Mouse (Mus musculus) myocyte (in vitro differentiated cells): ENCODE results near the gene Lpp. TPM values are rescaled to one million over a fixed set of nuclear protein-coding genes. Genes with fewer than 3 reads are reported as not detected.

Source experiments
- H3K27me3 ChIP-seq: one replicate; pipeline ENCODE4 v1.6.1; 2011; ENCODE audit not compliant: control insufficient read depth, insufficient read depth, insufficient read length
- H3K36me3 ChIP-seq: one replicate; pipeline ENCODE4 v1.6.1; 2011; ENCODE audit not compliant: control insufficient read depth, insufficient read depth
- H3K4me2 ChIP-seq: one replicate; pipeline ENCODE4 v1.6.1; 2011; ENCODE audit warnings: low read depth, control low read depth
- H3K4me3 ChIP-seq: one replicate; pipeline ENCODE4 v1.5.1; 2011; ENCODE audit warnings: mild to moderate bottlenecking, control low read depth, moderate library complexity
- H3K79me2 ChIP-seq: one replicate; pipeline ENCODE4 v1.6.1; 2011; ENCODE audit not compliant: control insufficient read depth, insufficient read depth
- H3ac ChIP-seq: one replicate; pipeline ENCODE4 v1.6.1; 2011; ENCODE audit not compliant: control insufficient read depth, insufficient read length
- CEBPB ChIP-seq: IDR thresholded peaks from 2 replicates; pipeline ENCODE4 v1.6.1; 2011; ENCODE audit warnings: mild to moderate bottlenecking, moderate library complexity; ENCODE audit not compliant: poor library complexity, insufficient read depth, severe bottlenecking
- E2F4 ChIP-seq: IDR thresholded peaks from one replicate; pipeline ENCODE4 v1.6.1; 2011; ENCODE audit warnings: mild to moderate bottlenecking, control low read depth, moderate library complexity; ENCODE audit not compliant: insufficient read depth
- MAX ChIP-seq: IDR thresholded peaks from one replicate; pipeline ENCODE4 v1.6.1; 2011; ENCODE audit warnings: low read depth, mild to moderate bottlenecking, control low read depth
- MYOD1 ChIP-seq, 3 experiments: IDR thresholded peaks; one replicate each; pipeline ENCODE4 v1.6.1; 2011; ENCODE audit warnings: control low read depth in 2 of 3, low read depth in 2 of 3, mild to moderate bottlenecking in 2 of 3, moderate library complexity in 1 of 3; ENCODE audit not compliant: insufficient read length in 2 of 3, control insufficient read depth in 1 of 3
- MYOG ChIP-seq, 3 experiments: IDR thresholded peaks; one replicate each; pipeline ENCODE4 v1.6.1; 2011; ENCODE audit warnings: control low read depth in 2 of 3, low read depth in 2 of 3, mild to moderate bottlenecking in 2 of 3; ENCODE audit not compliant: insufficient read length in 2 of 3, control insufficient read depth in 1 of 3, insufficient read depth in 1 of 3
- POLR2A ChIP-seq: IDR thresholded peaks from one replicate; pipeline ENCODE4 v1.6.1; 2011; ENCODE audit warnings: low read depth, mild to moderate bottlenecking, control low read depth, moderate library complexity; ENCODE audit not compliant: insufficient read length
- POLR2AphosphoS2 ChIP-seq: IDR thresholded peaks from one replicate; pipeline ENCODE4 v1.6.1; 2011; ENCODE audit warnings: low read depth, control low read depth; ENCODE audit not compliant: insufficient read length
- REST ChIP-seq: IDR thresholded peaks from one replicate; pipeline ENCODE4 v1.6.1; 2011; ENCODE audit warnings: mild to moderate bottlenecking, control low read depth, moderate library complexity; ENCODE audit not compliant: insufficient read depth, insufficient read length
- SRF ChIP-seq: IDR thresholded peaks from one replicate; pipeline ENCODE4 v1.6.1; 2011; ENCODE audit warnings: low read depth; ENCODE audit not compliant: control insufficient read depth, insufficient read length
- TCF12 ChIP-seq: IDR thresholded peaks from one replicate; pipeline ENCODE4 v1.6.1; 2011; ENCODE audit warnings: mild to moderate bottlenecking, control low read depth; ENCODE audit not compliant: poor library complexity, insufficient read depth, severe bottlenecking
- TCF3 ChIP-seq: IDR thresholded peaks from one replicate; pipeline ENCODE4 v1.6.1; 2011; ENCODE audit warnings: low read depth, control low read depth; ENCODE audit not compliant: insufficient read length
- USF1 ChIP-seq: IDR thresholded peaks from one replicate; pipeline ENCODE4 v1.6.1; 2011; ENCODE audit warnings: low read depth, mild to moderate bottlenecking, control low read depth, moderate library complexity
- polyA plus RNA-seq: library from polyadenylated mRNA; unstranded; fragments of >200 nt; fragmentation: generic; extraction: Trizol; gene quantifications from one replicate; pipeline ENCODE4 v1.2.1, GENCODE M21; 2012; ENCODE audit warnings: missing spikeins

Lpp gene
- polyA plus RNA-seq, 1 experiment = 4.8 TPM

DNA sequence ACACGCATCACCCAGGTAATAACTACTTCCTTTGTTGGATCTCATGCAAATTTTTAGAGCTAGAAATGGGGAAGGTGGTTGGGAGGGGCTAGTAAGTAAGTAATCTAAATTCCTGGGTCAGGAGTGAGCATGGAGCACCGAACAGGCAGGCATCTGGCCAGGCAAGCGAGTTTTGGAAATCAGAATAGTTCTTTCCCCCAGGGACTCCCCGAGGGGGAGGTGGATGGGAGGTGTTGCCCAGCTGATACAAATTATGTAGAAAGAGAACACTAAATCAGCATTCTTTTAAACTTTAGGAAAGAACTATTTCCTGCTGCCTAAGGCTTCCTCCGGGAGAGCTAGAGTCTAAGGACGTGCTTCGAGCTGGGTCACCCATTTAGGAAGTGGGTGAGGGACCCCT, 25.8 kb upstream of the Lpp start:
- Histone ChIP-seq H3K4me2 (no peak overlapping the region), H3K79me2 (no peaks in the 10 kb centered on the region), H3ac (no peak overlapping the region), H3K4me3 (no peak overlapping the region), H3K27me3 (no peaks in the 10 kb centered on the region), H3K36me3 (no peaks in the 10 kb centered on the region)
- TF ChIP-seq E2F4 = no peak
- no peak for TF ChIP-seq TCF3
- no peak for TF ChIP-seq USF1
- TF ChIP-seq POLR2AphosphoS2 = no peak
- no peak for TF ChIP-seq SRF
- no peak for TF ChIP-seq REST
- no peak for TF ChIP-seq POLR2A
- TF ChIP-seq MAX = no peak
- no peak for TF ChIP-seq TCF12
- no peak for TF ChIP-seq MYOD1 (IDR thresholded peaks at IDR 0.05; ENCODE audit: control insufficient read depth in 1 of 3, insufficient read length in 2 of 3, low read depth in 2 of 3)
- no peak for TF ChIP-seq MYOG (IDR thresholded peaks at IDR 0.05; ENCODE audit: control insufficient read depth in 1 of 3, insufficient read depth in 1 of 3, insufficient read length in 2 of 3, low read depth in 2 of 3)
- no peak for TF ChIP-seq CEBPB

DNA sequence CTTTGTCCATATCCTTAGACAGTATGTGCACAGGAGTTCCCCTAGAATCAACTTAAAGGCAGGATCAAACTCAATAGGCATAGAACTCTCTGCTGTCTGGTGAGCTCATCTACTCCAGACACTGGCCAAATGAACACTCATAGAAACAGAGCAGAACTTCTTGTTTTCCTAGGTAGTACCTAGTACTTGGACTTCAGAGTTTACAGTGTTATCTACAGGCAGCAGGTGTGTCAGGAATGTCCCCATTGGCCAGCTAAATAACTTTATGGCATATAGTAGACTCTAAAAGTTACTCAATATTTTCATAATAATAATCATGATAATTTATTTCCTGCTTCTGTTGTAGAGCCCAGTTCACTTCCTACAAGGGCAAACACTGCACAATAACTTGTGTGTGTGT, 16.8 kb upstream of the Lpp start:
- Histone ChIP-seq H3ac (no peak overlapping the region), H3K79me2 (no peaks in the 10 kb centered on the region), H3K27me3 (no peaks in the 10 kb centered on the region), H3K4me2 (no peak overlapping the region), H3K4me3 (no peak overlapping the region), H3K36me3 (no peaks in the 10 kb centered on the region)
- TF ChIP-seq MYOG (IDR thresholded peaks at IDR 0.05; ENCODE audit: control insufficient read depth in 1 of 3, insufficient read depth in 1 of 3, insufficient read length in 2 of 3, low read depth in 2 of 3) (no peak), E2F4 (no peak), TCF3 (no peak), SRF (no peak), MAX (no peak), USF1 (no peak), CEBPB (no peak)

DNA sequence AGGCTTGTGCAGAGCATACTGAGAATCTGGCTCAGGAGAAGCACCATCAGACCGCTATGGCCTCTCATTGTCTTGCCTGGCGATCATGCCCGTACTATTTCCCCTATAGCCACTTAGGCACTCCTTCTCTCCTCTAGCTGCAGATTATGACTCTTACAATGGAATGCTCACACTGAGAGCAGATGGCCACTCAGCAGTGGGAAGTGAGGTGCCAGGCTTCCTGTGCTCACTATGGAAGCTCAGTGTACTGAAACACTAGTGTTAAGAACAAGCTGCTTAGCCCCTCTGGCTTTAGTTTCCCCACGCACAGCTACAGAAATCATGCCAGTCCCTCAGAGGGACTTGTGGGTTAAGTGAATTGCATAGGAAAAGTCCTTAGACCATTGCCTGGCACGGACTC, 2.7 kb upstream of the Lpp start:
- TF ChIP-seq MYOG (IDR thresholded peaks at IDR 0.05; ENCODE audit: control insufficient read depth in 1 of 3, insufficient read depth in 1 of 3, insufficient read length in 2 of 3, low read depth in 2 of 3) (no peak), E2F4 (no peak), USF1 (no peak), SRF (no peak), POLR2AphosphoS2 (no peak), REST (no peak), TCF12 (no peak), MYOD1 (IDR thresholded peaks at IDR 0.05; ENCODE audit: control insufficient read depth in 1 of 3, insufficient read length in 2 of 3, low read depth in 2 of 3) (no peak), MAX (no peak), CEBPB (no peak), TCF3 (no peak), POLR2A (no peak)
- Histone ChIP-seq H3K27me3 (no peaks in the 10 kb centered on the region), H3K79me2 (peaks cover 17% of the 10 kb centered on the region), H3K4me2 (no peak overlapping the region), H3K36me3 (no peaks in the 10 kb centered on the region), H3ac (no peak overlapping the region), H3K4me3 (no peak overlapping the region)

DNA sequence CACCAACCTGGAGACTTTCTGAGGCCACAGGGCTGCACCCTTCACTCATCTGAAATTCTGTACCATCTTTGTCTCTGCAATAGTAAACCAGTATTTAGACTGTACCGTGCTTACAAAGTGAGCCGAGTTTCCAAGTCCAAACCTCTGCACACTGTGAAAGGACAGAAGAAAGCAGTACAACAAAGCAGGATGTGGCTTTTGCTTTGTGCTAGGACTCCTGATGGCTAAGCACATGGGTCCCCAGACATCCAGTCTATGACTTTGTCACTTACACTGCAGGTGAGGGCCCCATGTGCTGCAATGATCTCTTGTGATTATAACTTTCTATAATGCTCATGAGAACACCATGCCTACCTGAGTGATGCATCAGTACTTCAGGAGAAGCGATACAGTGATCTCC, 2.2 kb upstream of the Lpp start:
- Histone ChIP-seq H3K36me3 (no peaks in the 10 kb centered on the region), H3K4me2 (no peak overlapping the region), H3K27me3 (no peaks in the 10 kb centered on the region), H3K4me3 (no peak overlapping the region), H3ac (no peak overlapping the region), H3K79me2 (peaks cover 20% of the 10 kb centered on the region)
- no peak for TF ChIP-seq E2F4
- TF ChIP-seq MYOD1 (IDR thresholded peaks at IDR 0.05; ENCODE audit: control insufficient read depth in 1 of 3, insufficient read length in 2 of 3, low read depth in 2 of 3) = no peak

DNA sequence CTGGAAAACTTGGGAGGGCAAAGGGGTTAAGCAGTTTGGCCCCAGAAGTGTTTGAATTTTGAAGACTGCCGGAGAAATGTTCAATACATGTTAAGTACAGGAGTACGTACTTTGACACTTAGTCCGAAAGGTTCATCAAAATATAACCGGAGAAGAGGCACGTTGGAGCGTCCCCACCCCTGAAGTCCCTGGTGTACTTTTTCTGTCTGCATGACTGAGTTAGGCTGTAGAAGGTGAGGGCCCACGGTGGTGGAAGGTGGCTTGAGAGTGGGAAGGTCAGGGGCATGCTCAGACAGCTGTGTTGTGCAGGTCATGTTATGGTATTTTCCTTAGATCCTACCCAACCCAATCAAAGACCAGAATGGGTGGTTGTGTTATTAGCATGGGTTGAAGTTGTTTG, 1.4 kb upstream of the Lpp start:
- Histone ChIP-seq H3K4me3 (peak overlapping the region; percentile 66), H3K36me3 (no peaks in the 10 kb centered on the region), H3K27me3 (no peaks in the 10 kb centered on the region), H3K79me2 (peaks cover 28% of the 10 kb centered on the region), H3ac (no peak overlapping the region), H3K4me2 (peak overlapping the region; percentile 83)
- TF ChIP-seq MYOD1 (IDR thresholded peaks at IDR 0.05; ENCODE audit: control insufficient read depth in 1 of 3, insufficient read length in 2 of 3, low read depth in 2 of 3) (no peak), TCF12 (no peak), E2F4 (no peak)
